Mouse (Mus musculus): Measurements from ENCODE around the gene Ptges3l. TPM values are rescaled to one million over a fixed set of nuclear protein-coding genes. Genes with fewer than 3 reads are reported as not detected.
"Not testable (repeated sequence)": the region's sequence is repeated elsewhere in the genome, so short reads cannot be mapped to it uniquely, and the experiment has no call there.

Gene Ptges3l
- polyA plus RNA-seq (2014; fragmentation: Nextera tagmentation; extraction: Ambion mirVana): 1.2 TPM in 2 replicates

DNA sequence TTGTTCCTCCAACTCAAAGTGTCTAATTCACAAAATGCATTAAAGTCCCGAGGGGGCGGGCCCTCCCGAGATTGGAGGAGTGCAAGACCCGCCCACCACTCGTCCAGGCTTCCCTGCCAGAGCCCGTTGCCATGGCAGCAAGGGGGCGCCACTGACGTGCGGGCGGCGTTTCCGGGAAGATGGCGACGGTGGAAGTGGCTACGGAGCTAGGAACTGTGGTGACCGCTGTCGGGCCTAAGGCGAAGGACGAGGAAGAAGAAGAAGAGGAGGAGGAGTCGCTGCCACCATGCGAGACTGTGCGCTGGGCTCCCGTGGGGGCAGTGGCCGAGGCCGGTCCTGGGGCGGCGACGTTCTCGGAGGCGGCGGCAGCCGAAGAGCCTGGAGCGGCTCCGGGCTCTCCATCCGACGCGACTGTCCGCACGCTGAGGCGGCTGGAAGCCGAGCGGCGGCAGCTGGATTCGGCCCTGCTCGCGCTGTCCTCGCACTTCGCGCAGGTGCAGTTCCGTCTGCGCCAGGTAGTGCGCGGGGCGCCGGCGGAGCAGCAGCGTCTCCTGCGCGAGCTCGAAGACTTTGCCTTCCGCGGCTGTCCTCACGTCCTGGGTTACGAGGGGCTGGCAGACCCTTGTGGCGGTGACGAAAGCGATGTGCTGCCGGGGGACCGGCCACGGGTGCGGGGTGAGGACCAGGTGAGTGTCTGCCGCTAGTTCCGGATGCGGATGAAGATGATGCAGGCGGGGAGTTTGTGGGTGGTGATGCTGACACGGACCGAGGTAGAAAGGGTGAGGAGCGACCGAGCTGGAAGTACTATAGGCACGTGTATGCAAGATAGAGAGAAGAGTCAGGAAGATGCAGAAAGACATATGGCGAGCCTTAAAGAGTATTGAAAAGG is at the start of gene Ptges3l, which contains the start of gene Rundc1:
Ptges3l (minus strand) TSS at position 409 of the 889 bp plus-strand sequence.
Rundc1 (plus strand) TSS at position 161 of the 889 bp plus-strand sequence.
- peaks cover 22% of the 10 kb centered on the region for H3K4me1 ChIP-seq (ENCODE audit: control insufficient read depth, insufficient read depth, low read length)
- WGBS: under 1% methylated on average over 69 of the region's 81 CpGs
- H3K4me2 ChIP-seq (ENCODE audit: low read length): peak within 1 kb of the TSS; percentile 89
- H3K9me3 ChIP-seq (replicated peaks; ENCODE audit: control insufficient read depth, low read length): no peaks in the 10 kb centered on the region
- peak within 1 kb of the TSS; percentile 94 for H3K4me3 ChIP-seq (ENCODE audit: low read depth, low read length)
- H3K36me3 ChIP-seq (ENCODE audit: control insufficient read depth, insufficient read depth, low read length): peaks cover 11% of the 10 kb centered on the region
- ATAC-seq (peak; percentile 96), DNase-seq (ENCODE audit: low spot score) (peak; percentile 98)
- H3K9ac ChIP-seq (ENCODE audit: low read length): peak within 1 kb of the TSS; percentile 84
- H3K27me3 ChIP-seq (replicated peaks; ENCODE audit: control insufficient read depth, insufficient read depth, low read length): no peaks in the 10 kb centered on the region
- peak within 1 kb of the TSS; percentile 75 for H3K27ac ChIP-seq (ENCODE audit: low read depth, low read length)

DNA sequence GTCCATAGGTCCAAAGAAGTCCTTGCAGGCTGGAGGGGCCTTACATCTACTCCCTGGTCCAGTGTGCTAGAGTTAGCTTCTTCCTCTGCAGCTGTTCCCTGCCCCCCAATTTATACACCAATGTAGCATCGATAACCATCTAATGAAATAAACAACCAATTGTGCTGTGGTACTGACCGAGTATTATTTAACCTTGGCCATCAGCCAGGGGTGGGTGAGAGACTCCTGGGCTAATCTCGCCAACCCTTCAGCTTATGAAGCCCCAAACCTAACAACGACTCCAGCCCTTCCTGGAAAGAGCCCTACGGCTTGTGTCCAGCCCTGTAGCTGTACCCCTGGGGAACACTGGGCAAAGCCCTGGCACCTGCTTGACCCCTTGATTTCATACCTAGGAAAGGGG is 49.2 kb upstream of the Ptges3l start:
- no peak overlapping the region for H3K4me2 ChIP-seq (ENCODE audit: low read length)
- DNase-seq (ENCODE audit: low spot score) (no peak), ATAC-seq (no peak)
- peaks cover 15% of the 10 kb centered on the region; the same call in 1 of the 2 replicates for H3K36me3 ChIP-seq (ENCODE audit: control insufficient read depth, insufficient read depth, low read length)
- no peak overlapping the region for H3K9ac ChIP-seq (ENCODE audit: low read length)
- no peaks in the 10 kb centered on the region for H3K27me3 ChIP-seq (replicated peaks; ENCODE audit: control insufficient read depth, insufficient read depth, low read length)
- H3K4me3 ChIP-seq (ENCODE audit: low read depth, low read length): no peak overlapping the region
- H3K27ac ChIP-seq (ENCODE audit: low read depth, low read length): no peak overlapping the region
- WGBS: 57% methylated on average over 5 of the region's 5 CpGs
- H3K4me1 ChIP-seq (ENCODE audit: control insufficient read depth, insufficient read depth, low read length): peaks cover 10% of the 10 kb centered on the region; the same call in 1 of the 2 replicates
- no peaks in the 10 kb centered on the region for H3K9me3 ChIP-seq (replicated peaks; ENCODE audit: control insufficient read depth, low read length)

DNA sequence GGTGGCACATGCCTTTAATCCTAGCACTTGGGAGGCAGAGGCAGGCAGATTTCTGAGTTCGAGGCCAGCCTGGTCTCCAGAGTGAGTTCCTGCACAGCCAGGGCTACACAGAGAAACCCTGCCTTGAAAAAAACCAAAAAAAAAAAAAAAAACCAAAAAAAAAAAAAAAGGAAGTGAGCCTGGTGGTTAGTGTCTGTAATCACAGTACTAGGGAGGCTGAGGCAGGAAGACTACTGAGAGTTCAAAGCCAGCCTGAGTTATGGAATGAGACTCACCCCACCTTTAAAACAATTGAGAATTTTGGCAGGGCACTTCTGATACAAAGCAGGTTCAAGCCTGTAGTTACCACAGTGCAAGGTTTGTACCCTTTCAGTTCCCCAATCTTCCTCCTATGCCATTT is 48.6 kb upstream of the Ptges3l start:
- H3K9ac ChIP-seq (ENCODE audit: low read length); H3K4me2 ChIP-seq (ENCODE audit: low read length); ATAC-seq; H3K4me3 ChIP-seq (ENCODE audit: low read depth, low read length); H3K4me1 ChIP-seq (ENCODE audit: control insufficient read depth, insufficient read depth, low read length); H3K27ac ChIP-seq (ENCODE audit: low read depth, low read length); H3K27me3 ChIP-seq (replicated peaks; ENCODE audit: control insufficient read depth, insufficient read depth, low read length); H3K9me3 ChIP-seq (replicated peaks; ENCODE audit: control insufficient read depth, low read length); DNase-seq (ENCODE audit: low spot score): not testable (repeated sequence)
- H3K36me3 ChIP-seq (ENCODE audit: control insufficient read depth, insufficient read depth, low read length): peaks cover 15% of the 10 kb centered on the region; the same call in 1 of the 2 replicates
- WGBS: 85% methylated on average over 1 of the region's 1 CpGs

DNA sequence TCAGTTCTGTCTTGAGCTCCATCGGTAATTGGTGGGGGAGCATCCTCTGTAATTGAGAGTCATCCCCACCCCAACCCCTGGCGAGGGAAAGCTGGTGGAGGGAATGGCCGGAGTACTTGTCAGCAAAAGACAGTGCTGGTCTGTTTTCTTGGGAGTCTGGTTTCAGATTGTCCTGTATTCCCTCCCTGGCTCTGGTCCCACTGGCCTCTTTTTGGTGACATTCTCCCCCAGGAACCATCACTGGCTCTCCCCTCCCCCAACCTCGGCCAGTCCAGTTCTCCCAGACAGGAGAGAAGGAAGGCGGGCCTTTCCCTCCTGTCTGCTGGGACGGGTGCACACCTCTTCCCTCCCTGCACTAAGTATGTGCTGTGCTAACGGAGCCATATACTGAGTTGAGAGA is 47.2 kb upstream of the Ptges3l start:
- no peak for ATAC-seq
- Histone ChIP-seq H3K27me3 (replicated peaks; ENCODE audit: control insufficient read depth, insufficient read depth, low read length) (no peaks in the 10 kb centered on the region), H3K9ac (ENCODE audit: low read length) (no peak overlapping the region), H3K9me3 (replicated peaks; ENCODE audit: control insufficient read depth, low read length) (no peaks in the 10 kb centered on the region), H3K4me2 (ENCODE audit: low read length) (peak overlapping the region; percentile 3; the same call in 1 of the 2 replicates), H3K4me3 (ENCODE audit: low read depth, low read length) (no peak overlapping the region), H3K4me1 (ENCODE audit: control insufficient read depth, insufficient read depth, low read length) (peaks cover 9% of the 10 kb centered on the region), H3K27ac (ENCODE audit: low read depth, low read length) (no peak overlapping the region), H3K36me3 (ENCODE audit: control insufficient read depth, insufficient read depth, low read length) (peaks cover 15% of the 10 kb centered on the region; the same call in 1 of the 2 replicates)
- DNase-seq (ENCODE audit: low spot score): no peak
- 55% methylated on average over 7 of the region's 7 CpGs for WGBS

DNA sequence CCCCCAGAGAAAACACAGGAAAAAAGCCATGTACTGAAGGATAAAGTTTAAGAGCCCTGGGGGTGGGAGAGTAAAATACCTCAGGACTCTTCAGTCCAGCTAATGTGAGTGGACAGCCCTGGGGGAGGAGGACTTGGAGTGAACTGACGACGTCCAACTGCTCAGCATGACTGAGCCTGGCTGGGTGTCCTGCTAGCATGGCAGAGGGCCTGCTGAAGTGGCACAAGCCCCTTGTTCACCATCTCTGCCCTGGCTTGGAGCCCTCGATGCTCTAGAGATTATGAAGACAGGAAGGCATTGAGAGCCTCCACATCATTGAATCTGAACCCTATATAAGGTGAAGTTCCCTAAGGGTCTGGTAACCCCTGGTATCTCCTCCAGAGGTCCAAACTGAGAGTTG is 46.8 kb upstream of the Ptges3l start:
- DNase-seq (ENCODE audit: low spot score): no peak
- 60% methylated on average over 3 of the region's 3 CpGs for WGBS
- no peak overlapping the region for H3K27ac ChIP-seq (ENCODE audit: low read depth, low read length)

DNA sequence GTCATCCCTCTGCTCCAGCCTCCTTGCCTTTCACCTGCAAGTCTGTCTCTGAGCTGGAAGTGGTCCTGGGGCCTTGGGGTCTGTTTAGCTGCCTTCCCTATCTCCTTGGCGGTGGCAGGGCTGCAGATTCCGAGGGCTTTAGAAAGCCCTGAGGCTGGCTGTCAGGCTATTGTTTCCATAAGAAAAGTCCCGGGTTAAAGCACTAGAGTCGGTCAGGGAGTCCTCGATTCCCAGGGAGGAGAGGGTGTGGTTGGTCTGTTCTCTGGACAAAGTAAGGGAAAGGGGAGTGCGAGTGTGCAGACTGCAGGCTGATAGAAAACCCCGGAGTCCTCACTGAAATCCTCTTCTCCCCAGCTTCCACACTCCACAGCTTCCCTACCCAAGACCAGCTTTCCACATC is 45.1 kb upstream of the Ptges3l start:
- no peaks in the 10 kb centered on the region for H3K9me3 ChIP-seq (replicated peaks; ENCODE audit: control insufficient read depth, low read length)
- peaks cover 15% of the 10 kb centered on the region; the same call in 1 of the 2 replicates for H3K36me3 ChIP-seq (ENCODE audit: control insufficient read depth, insufficient read depth, low read length)
- peaks cover 16% of the 10 kb centered on the region for H3K4me1 ChIP-seq (ENCODE audit: control insufficient read depth, insufficient read depth, low read length)
- H3K9ac ChIP-seq (ENCODE audit: low read length): peak overlapping the region; percentile 47
- no peaks in the 10 kb centered on the region for H3K27me3 ChIP-seq (replicated peaks; ENCODE audit: control insufficient read depth, insufficient read depth, low read length)
- no peak overlapping the region for H3K27ac ChIP-seq (ENCODE audit: low read depth, low read length)
- H3K4me2 ChIP-seq (ENCODE audit: low read length): peak overlapping the region; percentile 50
- H3K4me3 ChIP-seq (ENCODE audit: low read depth, low read length): peak overlapping the region; percentile 22
- DNase-seq (ENCODE audit: low spot score): no peak
- WGBS: 15% methylated on average over 7 of the region's 7 CpGs
- ATAC-seq: no peak

More for the DNA sequence above, 46.8 kb upstream of the Ptges3l start:
- Histone ChIP-seq H3K36me3 (ENCODE audit: control insufficient read depth, insufficient read depth, low read length) (peaks cover 15% of the 10 kb centered on the region; the same call in 1 of the 2 replicates), H3K4me1 (ENCODE audit: control insufficient read depth, insufficient read depth, low read length) (peaks cover 12% of the 10 kb centered on the region), H3K4me3 (ENCODE audit: low read depth, low read length) (no peak overlapping the region), H3K27me3 (replicated peaks; ENCODE audit: control insufficient read depth, insufficient read depth, low read length) (no peaks in the 10 kb centered on the region), H3K4me2 (ENCODE audit: low read length) (no peak overlapping the region; the same call in 1 of the 2 replicates), H3K9me3 (replicated peaks; ENCODE audit: control insufficient read depth, low read length) (no peaks in the 10 kb centered on the region), H3K9ac (ENCODE audit: low read length) (no peak overlapping the region)
- no peak for ATAC-seq

DNA sequence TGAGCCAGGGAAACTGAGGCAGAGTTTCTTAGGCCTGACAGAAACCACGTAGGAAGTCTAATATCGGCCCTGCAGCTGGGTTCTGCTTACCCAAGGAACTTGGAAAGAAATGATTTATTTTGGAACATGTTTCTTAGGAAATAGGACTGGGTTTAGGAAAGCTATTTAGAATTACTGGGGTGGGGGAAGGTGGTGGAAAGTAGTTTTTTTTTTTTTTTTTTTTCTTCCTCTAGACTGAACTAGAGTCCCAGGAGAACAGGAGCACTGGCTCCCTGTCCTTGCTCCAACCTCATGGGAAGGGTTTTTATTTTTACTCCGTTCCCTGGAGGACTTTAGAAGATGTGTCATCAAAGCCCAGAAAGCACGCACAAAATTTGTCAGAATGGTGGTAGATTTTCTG is 44.0 kb upstream of the Ptges3l start:
- Histone ChIP-seq H3K9me3 (replicated peaks; ENCODE audit: control insufficient read depth, low read length) (no peaks in the 10 kb centered on the region), H3K4me1 (ENCODE audit: control insufficient read depth, insufficient read depth, low read length) (peaks cover 21% of the 10 kb centered on the region), H3K4me2 (ENCODE audit: low read length) (peak overlapping the region; percentile 82), H3K27me3 (replicated peaks; ENCODE audit: control insufficient read depth, insufficient read depth, low read length) (no peaks in the 10 kb centered on the region), H3K9ac (ENCODE audit: low read length) (peak overlapping the region; percentile 88), H3K36me3 (ENCODE audit: control insufficient read depth, insufficient read depth, low read length) (peaks cover 15% of the 10 kb centered on the region; the same call in 1 of the 2 replicates), H3K27ac (ENCODE audit: low read depth, low read length) (0 out of 2 replicates have a peak overlapping the region, but pooled peaks have one; percentile 87), H3K4me3 (ENCODE audit: low read depth, low read length) (peak overlapping the region; percentile 78)
- DNase-seq (ENCODE audit: low spot score): no peak
- 74% methylated on average over 4 of the region's 4 CpGs for WGBS
- ATAC-seq: no peak

DNA sequence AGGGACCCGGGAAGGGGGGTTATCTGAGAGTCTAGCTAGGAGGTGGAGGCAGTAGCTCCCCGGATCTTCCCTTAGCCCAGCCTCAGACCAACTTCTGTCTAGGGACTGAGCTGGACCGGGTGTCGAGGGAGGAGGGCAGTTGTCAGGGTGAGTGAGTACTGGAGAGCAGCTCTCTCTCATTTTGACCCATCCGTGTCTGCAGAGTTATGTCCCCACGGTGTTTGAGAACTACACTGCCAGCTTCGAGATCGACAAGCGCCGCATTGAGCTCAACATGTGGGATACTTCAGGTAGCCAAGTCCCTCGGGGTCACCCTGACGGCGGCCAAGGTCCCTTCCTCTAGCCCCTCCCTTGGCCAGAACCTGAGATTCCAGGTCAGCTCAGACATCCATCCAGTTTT is 43.6 kb upstream of the Ptges3l start:
- WGBS: 7% methylated on average over 13 of the region's 13 CpGs
- Histone ChIP-seq H3K27ac (ENCODE audit: low read depth, low read length) (peak overlapping the region; percentile 87), H3K9ac (ENCODE audit: low read length) (peak overlapping the region; percentile 88), H3K4me3 (ENCODE audit: low read depth, low read length) (peak overlapping the region; percentile 78), H3K36me3 (ENCODE audit: control insufficient read depth, insufficient read depth, low read length) (peaks cover 15% of the 10 kb centered on the region; the same call in 1 of the 2 replicates), H3K9me3 (replicated peaks; ENCODE audit: control insufficient read depth, low read length) (no peaks in the 10 kb centered on the region), H3K4me1 (ENCODE audit: control insufficient read depth, insufficient read depth, low read length) (peaks cover 26% of the 10 kb centered on the region), H3K27me3 (replicated peaks; ENCODE audit: control insufficient read depth, insufficient read depth, low read length) (no peaks in the 10 kb centered on the region), H3K4me2 (ENCODE audit: low read length) (peak overlapping the region; percentile 82)
- no peak for ATAC-seq
- no peak for DNase-seq (ENCODE audit: low spot score)
